Mouse (Mus musculus) ES-Bruce4 (cell line): ENCODE results near the gene Pla2g4a.

ENCODE experiments used
- CTCF ChIP-seq: IDR thresholded peaks from one replicate; pipeline ENCODE4 v1.8.1; 2011; ENCODE audit warnings: low read depth, low read length
- POLR2A ChIP-seq: IDR thresholded peaks from one replicate; pipeline ENCODE4 v1.8.1; 2011; ENCODE audit warnings: low read length; ENCODE audit not compliant: insufficient read depth

GRCm38 (mm10) chr1:149960734-149961424, at the start of gene Pla2g4a:
- TF ChIP-seq POLR2A (no peak), CTCF (no peak)
